Mouse (Mus musculus) midbrain, embryonic 15.5 days (tissue): ENCODE results near the gene Tbck. TPM values are rescaled to one million over a fixed set of nuclear protein-coding genes. Genes with fewer than 3 reads are reported as not detected.

Experiments used
- ATAC-seq: fragments of 200-750 bp; cut with Nextera tagmentation; replicated peaks from 2 replicates; pipeline ENCODE4 v1.8.0; 2017; ENCODE audit warnings: moderate TSS enrichment
- H3K27ac ChIP-seq: fragments of 300-500 bp; sonication (generic); 2 replicates; pipeline ENCODE4 v1.5.1; 2015; ENCODE audit warnings: mild to moderate bottlenecking, inconsistent platforms
- H3K27me3 ChIP-seq: fragments of 300-500 bp; sonication (generic); replicated peaks from 2 replicates; pipeline ENCODE4 v1.6.1; 2015; ENCODE audit warnings: inconsistent platforms
- H3K36me3 ChIP-seq: fragments of 300-500 bp; sonication (generic); replicated peaks from 2 replicates; pipeline ENCODE4 v1.6.1; 2015; ENCODE audit warnings: inconsistent platforms
- H3K4me1 ChIP-seq: fragments of 300-500 bp; sonication (generic); 2 replicates; pipeline ENCODE4 v1.6.1; 2015; ENCODE audit warnings: inconsistent platforms
- H3K4me2 ChIP-seq: fragments of 300-500 bp; sonication (generic); 2 replicates; pipeline ENCODE4 v1.6.1; 2015; ENCODE audit warnings: inconsistent platforms, mild to moderate bottlenecking, moderate library complexity
- H3K4me3 ChIP-seq: fragments of 300-500 bp; sonication (generic); 2 replicates; pipeline ENCODE4 v1.5.1; 2015; ENCODE audit warnings: mild to moderate bottlenecking, inconsistent platforms
- H3K9ac ChIP-seq: fragments of 300-500 bp; sonication (generic); 2 replicates; pipeline ENCODE4 v1.6.1; 2015; ENCODE audit warnings: mild to moderate bottlenecking, inconsistent platforms
- H3K9me3 ChIP-seq: fragments of 300-500 bp; sonication (generic); 2 replicates; pipeline ENCODE4 v1.6.1; 2016; ENCODE audit warnings: inconsistent platforms
- WGBS: fragments of 180-500 bp; shearing (Covaris S2); methylation state at CpG from one replicate; pipeline ENCODE4 v1.1.7; 2015; ENCODE audit warnings: mixed read lengths; 5-methylcytosine and 5-hydroxymethylcytosine counted together
- polyA plus RNA-seq: library from polyadenylated mRNA; unstranded; fragments of >200 nt; fragmentation: Nextera tagmentation; extraction: Ambion mirVana; gene quantifications from 2 replicates; pipeline ENCODE4 v1.2.1, GENCODE M21; 2015

Tbck gene
- polyA plus RNA-seq = 36.3 and 38.0 TPM in 2 replicates

GRCm38 (mm10) chr3:132683447-132684230 lies at the start of gene Tbck:
Tbck (plus strand) TSS chr3:132684144.
- peak within 1 kb of the TSS; percentile 56 for H3K4me2 ChIP-seq
- 0 out of 2 replicates have a peak, but pooled peaks cover 5% of the 10 kb centered on the region for H3K36me3 ChIP-seq
- H3K27ac ChIP-seq = peak within 1 kb of the TSS; percentile 94
- H3K4me1 ChIP-seq = peaks cover 20% of the 10 kb centered on the region
- WGBS = under 1% methylated on average over 42 of the region's 42 CpGs
- peak within 1 kb of the TSS; percentile 91 for H3K4me3 ChIP-seq
- peak; percentile 98 for ATAC-seq
- peak within 1 kb of the TSS; percentile 94 for H3K9ac ChIP-seq
- H3K27me3 ChIP-seq = no peaks in the 10 kb centered on the region
- no peaks in the 10 kb centered on the region for H3K9me3 ChIP-seq

DNA sequence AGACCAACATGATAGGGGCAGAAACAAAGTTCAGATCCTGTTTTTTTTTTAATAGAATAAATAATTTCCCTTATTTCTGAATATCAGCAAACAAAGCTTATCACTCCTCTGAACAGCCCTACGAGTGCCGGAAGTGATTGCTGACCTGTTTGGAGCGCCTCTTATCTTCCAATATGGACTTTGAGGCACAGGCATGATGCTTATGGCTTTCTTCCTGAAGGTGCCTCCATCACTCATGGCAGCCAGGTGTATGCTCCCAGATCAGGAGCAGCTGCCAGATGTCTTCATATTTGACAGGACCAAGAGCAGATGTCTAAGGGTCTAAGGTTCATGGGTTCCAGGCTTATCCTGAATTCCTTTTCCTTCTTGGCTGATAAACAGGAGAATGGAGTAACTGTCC lies 46.9 kb upstream of the Tbck start:
- H3K36me3 ChIP-seq = no peaks in the 10 kb centered on the region
- H3K9me3 ChIP-seq = no peaks in the 10 kb centered on the region
- ATAC-seq = no peak
- no peaks in the 10 kb centered on the region for H3K27me3 ChIP-seq
- H3K4me2 ChIP-seq = no peak overlapping the region
- no peak overlapping the region for H3K4me3 ChIP-seq
- no peak overlapping the region for H3K9ac ChIP-seq
- no peak overlapping the region for H3K27ac ChIP-seq
- WGBS = 94% methylated on average over 3 of the region's 3 CpGs
- H3K4me1 ChIP-seq = no peaks in the 10 kb centered on the region

- 86% methylated on average over 4 of the region's 4 CpGs for WGBS
- no peaks in the 10 kb centered on the region for H3K27me3 ChIP-seq
- no peaks in the 10 kb centered on the region for H3K9me3 ChIP-seq
- H3K4me1 ChIP-seq = no peaks in the 10 kb centered on the region
- no peaks in the 10 kb centered on the region for H3K36me3 ChIP-seq
- H3K27ac ChIP-seq = no peak overlapping the region
- H3K4me3 ChIP-seq = no peak overlapping the region
- H3K4me2 ChIP-seq = no peak overlapping the region
- H3K9ac ChIP-seq = no peak overlapping the region
- ATAC-seq = no peak
Measured at GRCm38 (mm10) chr3:132644071-132644470, 39.9 kb upstream of the Tbck start.

DNA sequence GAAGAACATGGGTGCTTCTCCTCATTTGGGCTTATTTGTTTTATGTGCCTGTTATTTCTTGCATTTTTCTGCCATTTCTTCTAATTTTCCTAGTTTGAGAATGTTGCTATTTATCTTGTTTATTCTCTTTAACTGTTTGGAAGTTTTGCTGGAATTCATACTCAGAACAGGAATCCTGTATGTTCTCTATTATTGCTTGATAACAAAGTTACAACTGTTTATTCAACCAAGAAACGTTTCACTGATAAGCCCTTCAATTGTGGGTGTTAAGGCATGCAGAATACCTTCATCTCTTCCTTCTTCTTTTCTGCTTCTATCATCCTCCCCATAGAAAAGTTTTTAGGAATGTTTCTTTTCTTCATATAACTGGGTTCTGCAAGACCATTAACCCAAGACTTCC lies 37.1 kb upstream of the Tbck start:
- no peak overlapping the region for H3K4me2 ChIP-seq
- H3K4me1 ChIP-seq = no peaks in the 10 kb centered on the region
- no peak overlapping the region for H3K4me3 ChIP-seq
- 54% methylated on average over 1 of the region's 1 CpGs for WGBS
- no peaks in the 10 kb centered on the region for H3K9me3 ChIP-seq
- H3K9ac ChIP-seq = no peak overlapping the region
- no peaks in the 10 kb centered on the region for H3K36me3 ChIP-seq
- no peaks in the 10 kb centered on the region for H3K27me3 ChIP-seq
- no peak for ATAC-seq
- no peak overlapping the region for H3K27ac ChIP-seq

- H3K9me3 ChIP-seq = no peaks in the 10 kb centered on the region
- ATAC-seq = no peak
- WGBS = 89% methylated on average over 7 of the region's 7 CpGs
Measured at GRCm38 (mm10) chr3:132649368-132649767, 34.6 kb upstream of the Tbck start.

DNA sequence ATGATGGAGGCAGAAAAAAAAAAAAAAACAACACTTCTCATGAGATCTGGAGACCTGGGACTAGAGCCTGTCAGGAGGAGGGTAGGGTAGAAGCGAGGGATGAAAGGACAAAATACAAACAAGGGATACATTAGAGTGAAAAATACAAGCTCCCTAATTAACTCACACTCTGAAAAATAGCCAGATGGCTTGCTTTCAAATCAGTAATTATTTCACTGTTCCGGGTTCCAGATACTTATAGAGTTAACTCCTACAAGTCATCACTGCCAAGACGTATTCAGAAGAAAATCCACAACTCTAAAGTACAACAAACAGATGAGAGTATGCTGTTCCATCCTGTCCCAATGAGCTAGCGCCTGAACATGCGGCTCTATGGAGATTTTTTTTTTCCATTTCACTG lies 33.8 kb upstream of the Tbck start:
- H3K27me3 ChIP-seq = no peaks in the 10 kb centered on the region
- H3K9ac ChIP-seq = no peak overlapping the region
- no peak for ATAC-seq
- H3K27ac ChIP-seq = no peak overlapping the region
- H3K4me3 ChIP-seq = no peak overlapping the region
- no peaks in the 10 kb centered on the region for H3K4me1 ChIP-seq
- WGBS = 86% methylated on average over 5 of the region's 5 CpGs
- no peaks in the 10 kb centered on the region for H3K9me3 ChIP-seq
- H3K36me3 ChIP-seq = no peaks in the 10 kb centered on the region
- no peak overlapping the region for H3K4me2 ChIP-seq

More at GRCm38 (mm10) chr3:132649368-132649767, 34.6 kb upstream of the Tbck start:
- Histone ChIP-seq H3K27me3 (no peaks in the 10 kb centered on the region), H3K4me2 (no peak overlapping the region), H3K36me3 (no peaks in the 10 kb centered on the region), H3K4me3 (no peak overlapping the region), H3K4me1 (no peaks in the 10 kb centered on the region), H3K27ac (no peak overlapping the region), H3K9ac (no peak overlapping the region)

GRCm38 (mm10) chr3:132651776-132652175 lies 32.2 kb upstream of the Tbck start:
- Histone ChIP-seq H3K9me3 (no peaks in the 10 kb centered on the region), H3K27ac (no peak overlapping the region), H3K4me3 (no peak overlapping the region), H3K9ac (no peak overlapping the region), H3K4me2 (no peak overlapping the region), H3K27me3 (no peaks in the 10 kb centered on the region), H3K36me3 (no peaks in the 10 kb centered on the region), H3K4me1 (no peaks in the 10 kb centered on the region)
- 88% methylated on average over 3 of the region's 3 CpGs for WGBS
- no peak for ATAC-seq

GRCm38 (mm10) chr3:132653959-132654358 lies 30.0 kb upstream of the Tbck start:
- no peaks in the 10 kb centered on the region for H3K9me3 ChIP-seq
- H3K4me3 ChIP-seq = no peak overlapping the region
- no peak overlapping the region for H3K4me2 ChIP-seq
- no peaks in the 10 kb centered on the region; the same call in 1 of the 2 replicates for H3K36me3 ChIP-seq
- ATAC-seq = no peak
- WGBS = 87% methylated on average over 7 of the region's 7 CpGs
- no peak overlapping the region for H3K9ac ChIP-seq
- no peaks in the 10 kb centered on the region for H3K4me1 ChIP-seq
- no peak overlapping the region for H3K27ac ChIP-seq
- H3K27me3 ChIP-seq = no peaks in the 10 kb centered on the region

GRCm38 (mm10) chr3:132655955-132656354 lies 28.0 kb upstream of the Tbck start:
- no peak overlapping the region for H3K27ac ChIP-seq
- H3K9me3 ChIP-seq = no peaks in the 10 kb centered on the region
- no peak overlapping the region for H3K4me2 ChIP-seq
- H3K9ac ChIP-seq = no peak overlapping the region
- no peak for ATAC-seq
- no peak overlapping the region for H3K4me3 ChIP-seq
- H3K4me1 ChIP-seq = no peaks in the 10 kb centered on the region
- H3K27me3 ChIP-seq = no peaks in the 10 kb centered on the region
- peaks cover 11% of the 10 kb centered on the region for H3K36me3 ChIP-seq
- WGBS = 56% methylated on average over 2 of the region's 2 CpGs

DNA sequence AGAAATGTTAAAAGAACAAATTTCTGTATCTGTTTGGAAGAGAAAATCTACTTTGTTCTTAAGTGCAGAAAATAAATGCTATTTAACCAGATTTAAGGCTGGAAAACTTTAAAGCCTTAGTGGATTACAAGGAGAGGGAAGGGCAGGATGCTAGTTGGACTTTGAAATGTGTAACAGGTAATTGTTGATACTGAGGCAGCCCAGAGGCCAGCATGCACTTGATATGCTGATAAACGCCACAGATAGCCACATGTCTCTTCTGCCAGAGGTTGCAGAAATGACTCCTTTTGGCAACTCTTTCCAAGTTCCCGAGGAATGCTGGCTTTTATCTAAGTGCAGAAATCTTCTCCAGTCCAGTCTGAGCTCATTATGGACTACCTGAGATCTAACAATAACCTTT lies 6.5 kb upstream of the Tbck start:
- Histone ChIP-seq H3K27ac (no peak overlapping the region), H3K4me2 (no peak overlapping the region), H3K9me3 (no peaks in the 10 kb centered on the region), H3K36me3 (peaks cover 14% of the 10 kb centered on the region; the same call in 1 of the 2 replicates), H3K9ac (no peak overlapping the region), H3K4me1 (peaks cover 4% of the 10 kb centered on the region), H3K4me3 (no peak overlapping the region), H3K27me3 (no peaks in the 10 kb centered on the region)
- ATAC-seq = no peak
- WGBS = 84% methylated on average over 2 of the region's 2 CpGs

- no peak for ATAC-seq
- peak within 1 kb of the TSS; percentile 94 for H3K27ac ChIP-seq
- H3K36me3 ChIP-seq = 0 out of 2 replicates have a peak, but pooled peaks cover 5% of the 10 kb centered on the region
- peak within 1 kb of the TSS; percentile 91 for H3K4me3 ChIP-seq
- peaks cover 20% of the 10 kb centered on the region for H3K4me1 ChIP-seq
- peak within 1 kb of the TSS; percentile 56 for H3K4me2 ChIP-seq
- peak within 1 kb of the TSS; percentile 94 for H3K9ac ChIP-seq
- WGBS = 2% methylated on average over 27 of the region's 27 CpGs
- no peaks in the 10 kb centered on the region for H3K27me3 ChIP-seq
- H3K9me3 ChIP-seq = no peaks in the 10 kb centered on the region
Measured at GRCm38 (mm10) chr3:132684231-132684928, 436 bp downstream of the Tbck start, which contains the start of gene Aimp1. Aimp1 (minus strand) TSS chr3:132684370.

DNA sequence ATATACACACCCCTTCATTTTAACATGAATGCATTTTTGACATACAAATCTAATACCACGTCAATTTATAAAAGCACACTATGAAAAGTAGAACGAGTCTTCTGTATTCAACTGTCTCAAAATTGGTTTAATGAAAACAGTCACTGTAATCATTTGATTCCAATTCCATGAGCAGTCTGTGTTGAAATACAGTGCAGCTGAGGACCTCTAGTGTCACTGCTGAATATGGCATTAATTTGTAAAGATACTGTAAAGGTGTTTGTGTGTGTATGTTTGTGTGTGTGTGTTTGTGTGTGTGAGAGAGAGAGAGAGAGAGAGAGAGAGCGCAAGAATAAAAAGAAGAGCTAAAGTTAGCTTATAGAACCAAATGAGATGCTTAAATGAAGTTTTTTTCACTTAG lies 17.4 kb downstream of the Tbck start:
- H3K4me3 ChIP-seq = no peak overlapping the region
- ATAC-seq = peak; percentile 72; the same call in 1 of the 2 replicates
- no peaks in the 10 kb centered on the region for H3K27me3 ChIP-seq
- no peaks in the 10 kb centered on the region for H3K9me3 ChIP-seq
- H3K36me3 ChIP-seq = no peaks in the 10 kb centered on the region
- H3K4me2 ChIP-seq = no peak overlapping the region
- no peak overlapping the region for H3K27ac ChIP-seq
- no peak overlapping the region for H3K9ac ChIP-seq
- WGBS = 85% methylated on average over 3 of the region's 3 CpGs
- H3K4me1 ChIP-seq = no peaks in the 10 kb centered on the region
